ENCODE assay signal across 25 mouse cellular contexts in the genomic region with DNA sequence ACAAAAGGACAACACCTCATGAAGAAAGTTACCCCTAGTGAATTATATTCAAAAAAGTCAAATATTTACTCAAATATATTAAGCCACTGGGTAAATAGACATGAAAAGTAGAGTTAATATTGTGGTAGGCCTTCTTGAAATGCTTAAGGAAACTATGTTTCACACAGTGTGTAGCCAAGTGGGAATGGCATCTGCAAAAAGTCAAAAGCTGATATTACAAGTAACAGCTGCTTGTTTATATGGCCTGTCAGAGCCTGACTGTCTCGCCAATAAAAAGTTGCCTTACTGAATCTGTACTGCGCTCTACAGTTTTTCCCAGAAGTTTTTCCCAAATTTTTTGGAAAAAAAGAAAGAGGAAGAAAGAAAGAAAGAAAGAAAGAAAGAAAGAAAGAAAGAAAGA.
"Had no signal": no experiment of that assay in that cellular context is flagged by ENCODE, and none has a peak within 500 bp of the region (broad histone marks: within the 10 kb centered on the region; RNA-seq: fewer than 3 reads in every experiment).

No protein-coding gene starts in this region.

- H3K9me3 ChIP-seq: heart, embryonic 13.5 days; heart, embryonic 15.5 days; hindbrain, embryonic 13.5 days; hindbrain, embryonic 15.5 days; kidney, embryonic 15.5 days; limb, embryonic 13.5 days; limb, embryonic 15.5 days had no signal

- H3K27ac ChIP-seq: heart, adult 2 months; heart, embryonic 13.5 days; heart, embryonic 15.5 days; hindbrain, embryonic 13.5 days; hindbrain, embryonic 15.5 days; hindbrain, postnatal 0 days; kidney, embryonic 15.5 days; limb, embryonic 13.5 days; limb, embryonic 15.5 days had no signal

- H3K36me3 ChIP-seq: heart, embryonic 13.5 days; heart, embryonic 15.5 days; hindbrain, embryonic 13.5 days; hindbrain, embryonic 15.5 days; kidney, embryonic 15.5 days; limb, embryonic 13.5 days; limb, embryonic 15.5 days had no signal

- DNase-seq: forebrain, postnatal 0 days; gastrocnemius, postnatal 14 days; gastrocnemius, postnatal 36 days; heart, adult 11 months; heart, adult 2 months; heart, postnatal 14 days; heart, postnatal 36 days; kidney, adult 11 months; kidney, adult 2 months; kidney, adult 9 months; kidney, postnatal 14 days; kidney, postnatal 36 days; layer of hippocampus, adult 9-11 months; layer of hippocampus, postnatal 36 days; left cerebral cortex, postnatal 4 days had no signal

- H3K4me3 ChIP-seq: heart, adult 2 months; heart, embryonic 13.5 days; heart, embryonic 15.5 days; hindbrain, embryonic 13.5 days; hindbrain, embryonic 15.5 days; kidney, embryonic 15.5 days; limb, embryonic 13.5 days; limb, embryonic 15.5 days had no signal

- H3K9ac ChIP-seq: forebrain, postnatal 0 days; heart, embryonic 13.5 days; heart, embryonic 15.5 days; hindbrain, embryonic 13.5 days; hindbrain, embryonic 15.5 days; kidney, embryonic 15.5 days; limb, embryonic 13.5 days; limb, embryonic 15.5 days had no signal

- H3K27me3 ChIP-seq: heart, embryonic 13.5 days; heart, embryonic 15.5 days; hindbrain, embryonic 13.5 days; hindbrain, embryonic 15.5 days; kidney, embryonic 15.5 days; limb, embryonic 13.5 days; limb, embryonic 15.5 days had no signal

- H3K4me2 ChIP-seq: heart, embryonic 11.5 days; heart, embryonic 13.5 days; heart, embryonic 15.5 days; hindbrain, embryonic 13.5 days; hindbrain, embryonic 15.5 days; kidney, embryonic 15.5 days; limb, embryonic 13.5 days; limb, embryonic 15.5 days had no signal

- ATAC-seq: forebrain, postnatal 0 days; hindbrain, postnatal 0 days; intestine, embryonic 16.5 days had no signal

- H3K4me1 ChIP-seq: heart, embryonic 13.5 days; heart, embryonic 15.5 days; hindbrain, embryonic 13.5 days; hindbrain, embryonic 15.5 days; kidney, embryonic 15.5 days; limb, embryonic 13.5 days; limb, embryonic 15.5 days had no signal
